Mouse (Mus musculus): ENCODE measurements around the gene Ifi35. TPM values are rescaled to one million over a fixed set of nuclear protein-coding genes. Genes with fewer than 3 reads are reported as not detected.
"Not testable (repeated sequence)": the region's sequence is repeated elsewhere in the genome, so short reads cannot be mapped to it uniquely, and the experiment has no call there.

Gene Ifi35
- polyA plus RNA-seq, 1 experiment from 2014 or later, result 2.3 TPM

- WGBS, result 14% methylated on average over 12 of the region's 12 CpGs
- H3K4me3 ChIP-seq (replicated peaks), result peak within 1 kb of the TSS; percentile 95
- H3K4me1 ChIP-seq (replicated peaks), result peaks cover 62% of the 10 kb centered on the region
- peaks cover 32% of the 10 kb centered on the region for H3K36me3 ChIP-seq
- H3K4me2 ChIP-seq (replicated peaks), result peak within 1 kb of the TSS; percentile 82
- H3K27me3 ChIP-seq, result no peaks in the 10 kb centered on the region
- H3K9ac ChIP-seq (replicated peaks), result peak within 1 kb of the TSS; percentile 95
- no peak for ATAC-seq
- H3K9me3 ChIP-seq, result no peaks in the 10 kb centered on the region
- H3K27ac ChIP-seq, result peak within 1 kb of the TSS; percentile 94
Observed at GRCm38 (mm10) chr11:101464211-101465100, 16.2 kb downstream of the Ifi35 start, which contains the start of gene Rnd2. TSS of gene Rnd2 (plus strand) at chr11:101464999.

DNA sequence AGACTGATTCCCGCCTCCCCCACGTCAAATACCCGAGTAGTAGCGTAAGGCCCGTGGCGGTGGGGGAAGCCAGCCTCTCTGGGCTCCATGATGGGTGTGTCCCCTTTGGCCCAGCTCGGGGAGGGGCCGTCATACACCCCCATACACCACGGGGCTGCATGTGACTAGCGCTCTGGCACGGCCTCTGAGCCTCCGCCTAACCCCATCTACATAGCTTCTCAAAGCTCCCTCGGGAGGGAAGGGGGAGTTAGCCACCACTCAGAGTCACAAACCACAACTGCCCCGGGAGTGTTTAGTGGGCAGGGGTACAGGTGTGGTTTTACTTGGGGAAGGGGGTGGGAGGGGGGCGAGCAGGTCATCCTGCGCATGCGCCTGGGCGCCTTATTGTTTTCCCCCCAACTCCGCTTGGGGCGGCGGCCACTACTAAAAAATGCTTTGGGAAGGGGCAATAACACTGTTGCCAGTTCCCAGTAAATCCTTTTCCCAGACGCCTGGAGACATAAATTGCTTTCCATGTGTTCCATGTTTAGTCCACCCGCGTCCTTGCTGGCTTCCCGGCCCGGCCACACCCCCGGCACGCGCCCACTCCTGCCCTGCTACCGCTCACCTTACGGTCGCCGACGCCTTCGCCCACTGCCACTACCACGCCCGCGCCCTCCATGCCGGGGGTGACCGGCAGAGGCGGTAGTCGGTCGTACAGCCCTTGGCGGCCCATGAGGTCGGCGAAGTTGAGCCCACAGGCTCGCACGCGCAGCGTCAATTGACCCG lies 17.1 kb downstream of the Ifi35 start:
- H3K27ac ChIP-seq, result peak overlapping the region; percentile 94
- H3K4me1 ChIP-seq (replicated peaks), result peaks cover 65% of the 10 kb centered on the region
- peak overlapping the region; percentile 95 for H3K9ac ChIP-seq (replicated peaks)
- H3K36me3 ChIP-seq, result peaks cover 24% of the 10 kb centered on the region
- H3K4me2 ChIP-seq (replicated peaks), result peak overlapping the region; percentile 82
- H3K4me3 ChIP-seq (replicated peaks), result peak overlapping the region; percentile 95
- no peaks in the 10 kb centered on the region for H3K9me3 ChIP-seq
- WGBS, result 2% methylated on average over 51 of the region's 51 CpGs
- ATAC-seq, result peak; percentile 38
- H3K27me3 ChIP-seq, result no peaks in the 10 kb centered on the region

DNA sequence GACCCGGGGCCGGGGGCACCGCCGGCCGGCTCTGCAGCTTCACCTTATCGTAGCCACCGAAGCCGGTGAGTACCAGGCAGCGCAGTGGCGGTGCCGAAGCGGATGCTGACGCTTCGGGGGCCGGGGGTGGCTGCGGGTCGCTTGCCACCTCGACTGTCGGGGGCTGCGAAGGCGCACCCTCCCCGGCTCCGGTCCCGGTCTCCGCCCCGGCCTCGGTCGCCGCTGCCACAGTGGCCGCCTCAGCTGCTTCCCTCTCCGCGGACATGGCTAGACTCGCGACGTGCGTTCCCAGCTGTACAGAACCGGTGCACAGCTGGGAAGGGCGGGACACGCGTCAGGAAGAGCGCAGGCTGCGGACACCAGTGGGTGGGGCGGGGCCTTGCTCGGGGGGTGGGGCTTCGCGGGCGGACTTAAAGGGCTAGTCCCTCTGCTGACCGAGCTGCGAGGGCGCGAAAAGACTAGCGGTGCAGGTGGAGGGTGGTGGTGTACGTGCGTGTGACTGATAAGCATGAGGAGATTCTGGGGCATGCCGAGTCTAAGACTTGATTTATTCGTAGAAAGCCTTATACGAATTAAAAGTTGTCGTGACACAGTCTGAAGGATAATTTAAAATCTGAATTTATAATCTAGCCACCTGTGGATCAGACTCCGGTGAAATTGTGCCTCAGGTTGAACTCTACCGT lies 17.8 kb downstream of the Ifi35 start, which contains the start of gene Vat1:
Gene Vat1 (minus strand): TSS at position 362 of the 683 bp plus-strand sequence.
- Histone ChIP-seq H3K4me3 (replicated peaks) (peak within 1 kb of the TSS; percentile 95), H3K27me3 (no peaks in the 10 kb centered on the region), H3K27ac (peak within 1 kb of the TSS; percentile 94), H3K9me3 (no peaks in the 10 kb centered on the region), H3K4me2 (replicated peaks) (peak within 1 kb of the TSS; percentile 82), H3K9ac (replicated peaks) (peak within 1 kb of the TSS; percentile 95), H3K36me3 (peaks cover 22% of the 10 kb centered on the region), H3K4me1 (replicated peaks) (peaks cover 72% of the 10 kb centered on the region)
- WGBS, result 1% methylated on average over 60 of the region's 60 CpGs
- ATAC-seq, result peak; percentile 60

DNA sequence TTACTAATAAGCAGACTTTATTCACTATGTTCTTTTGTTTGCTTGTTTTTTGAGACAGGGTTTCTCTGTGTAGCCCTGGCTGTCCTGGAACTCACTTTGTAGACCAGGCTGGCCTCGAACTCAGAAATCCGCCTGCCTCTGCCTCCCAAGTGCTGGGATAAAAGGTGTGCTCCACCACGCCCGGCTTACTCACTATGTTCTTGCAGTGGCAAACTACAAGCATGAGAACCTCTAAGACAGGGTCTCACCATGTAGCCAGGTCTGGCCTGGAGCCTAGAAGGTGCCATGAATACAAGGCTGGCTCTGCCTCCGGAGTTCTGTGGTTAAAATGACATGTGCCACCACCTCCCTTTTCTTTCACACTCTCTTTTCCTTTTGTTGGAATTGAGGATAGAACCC lies 18.3 kb downstream of the Ifi35 start:
- H3K4me2 ChIP-seq (replicated peaks), result peak overlapping the region; percentile 82
- peak overlapping the region; percentile 94; the same call in 1 of the 2 replicates for H3K27ac ChIP-seq
- H3K4me1 ChIP-seq (replicated peaks), result peaks cover 78% of the 10 kb centered on the region
- peak overlapping the region; percentile 95; the same call in 1 of the 2 replicates for H3K9ac ChIP-seq (replicated peaks)
- 52% methylated on average over 5 of the region's 5 CpGs for WGBS
- not testable (repeated sequence) for H3K27me3 ChIP-seq, H3K9me3 ChIP-seq, ATAC-seq
- peaks cover 22% of the 10 kb centered on the region for H3K36me3 ChIP-seq
- H3K4me3 ChIP-seq (replicated peaks), result peak overlapping the region; percentile 95

GRCm38 (mm10) chr11:101467477-101468262 lies 19.5 kb downstream of the Ifi35 start:
- peak overlapping the region; percentile 79 for H3K4me3 ChIP-seq (replicated peaks)
- peaks cover 17% of the 10 kb centered on the region for H3K36me3 ChIP-seq
- H3K9me3 ChIP-seq, result no peaks in the 10 kb centered on the region
- WGBS, result 1% methylated on average over 51 of the region's 54 CpGs
- H3K4me1 ChIP-seq (replicated peaks), result peaks cover 80% of the 10 kb centered on the region
- H3K27me3 ChIP-seq, result no peaks in the 10 kb centered on the region
- peak overlapping the region; percentile 89 for H3K9ac ChIP-seq (replicated peaks)
- peak overlapping the region; percentile 90 for H3K27ac ChIP-seq
- peak overlapping the region; percentile 82 for H3K4me2 ChIP-seq (replicated peaks)
- peak; percentile 51 for ATAC-seq

DNA sequence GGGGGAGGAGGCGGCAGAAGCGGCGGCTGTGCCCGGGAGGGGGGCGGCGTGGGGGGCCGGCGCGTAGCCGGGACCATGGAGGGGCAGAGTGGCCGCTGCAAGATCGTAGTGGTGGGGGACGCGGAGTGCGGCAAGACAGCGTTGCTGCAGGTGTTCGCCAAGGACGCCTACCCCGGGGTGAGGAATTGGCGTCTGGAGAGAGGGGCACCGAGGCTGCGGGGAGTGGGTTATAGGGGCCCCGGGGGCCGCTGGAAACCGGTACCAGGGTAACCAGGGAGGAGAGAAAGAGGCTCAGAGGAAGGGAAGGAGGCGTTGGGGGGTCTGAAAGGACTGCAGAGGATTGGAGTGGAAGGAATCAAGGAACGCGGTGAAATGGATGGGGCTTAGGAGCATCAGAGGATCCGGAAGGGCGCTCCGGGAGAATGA lies 20.1 kb downstream of the Ifi35 start:
- H3K9me3 ChIP-seq, result no peaks in the 10 kb centered on the region
- H3K36me3 ChIP-seq, result peaks cover 17% of the 10 kb centered on the region
- peak overlapping the region; percentile 82 for H3K4me2 ChIP-seq (replicated peaks)
- H3K27ac ChIP-seq, result peak overlapping the region; percentile 90
- under 1% methylated on average over 29 of the region's 31 CpGs for WGBS
- no peaks in the 10 kb centered on the region for H3K27me3 ChIP-seq
- H3K4me1 ChIP-seq (replicated peaks), result peaks cover 77% of the 10 kb centered on the region
- ATAC-seq, result peak; percentile 44
- peak overlapping the region; percentile 79 for H3K4me3 ChIP-seq (replicated peaks)
- H3K9ac ChIP-seq (replicated peaks), result peak overlapping the region; percentile 89

DNA sequence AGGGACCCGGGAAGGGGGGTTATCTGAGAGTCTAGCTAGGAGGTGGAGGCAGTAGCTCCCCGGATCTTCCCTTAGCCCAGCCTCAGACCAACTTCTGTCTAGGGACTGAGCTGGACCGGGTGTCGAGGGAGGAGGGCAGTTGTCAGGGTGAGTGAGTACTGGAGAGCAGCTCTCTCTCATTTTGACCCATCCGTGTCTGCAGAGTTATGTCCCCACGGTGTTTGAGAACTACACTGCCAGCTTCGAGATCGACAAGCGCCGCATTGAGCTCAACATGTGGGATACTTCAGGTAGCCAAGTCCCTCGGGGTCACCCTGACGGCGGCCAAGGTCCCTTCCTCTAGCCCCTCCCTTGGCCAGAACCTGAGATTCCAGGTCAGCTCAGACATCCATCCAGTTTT lies 20.5 kb downstream of the Ifi35 start:
- peak overlapping the region; percentile 89 for H3K9ac ChIP-seq (replicated peaks)
- peak overlapping the region; percentile 82 for H3K4me2 ChIP-seq (replicated peaks)
- peak overlapping the region; percentile 79 for H3K4me3 ChIP-seq (replicated peaks)
- no peaks in the 10 kb centered on the region for H3K9me3 ChIP-seq
- no peaks in the 10 kb centered on the region for H3K27me3 ChIP-seq
- peaks cover 72% of the 10 kb centered on the region for H3K4me1 ChIP-seq (replicated peaks)
- ATAC-seq, result 0 out of 2 replicates have a peak, but pooled peaks have one; percentile 14
- 3% methylated on average over 13 of the region's 13 CpGs for WGBS
- peaks cover 17% of the 10 kb centered on the region for H3K36me3 ChIP-seq
- H3K27ac ChIP-seq, result peak overlapping the region; percentile 90

DNA sequence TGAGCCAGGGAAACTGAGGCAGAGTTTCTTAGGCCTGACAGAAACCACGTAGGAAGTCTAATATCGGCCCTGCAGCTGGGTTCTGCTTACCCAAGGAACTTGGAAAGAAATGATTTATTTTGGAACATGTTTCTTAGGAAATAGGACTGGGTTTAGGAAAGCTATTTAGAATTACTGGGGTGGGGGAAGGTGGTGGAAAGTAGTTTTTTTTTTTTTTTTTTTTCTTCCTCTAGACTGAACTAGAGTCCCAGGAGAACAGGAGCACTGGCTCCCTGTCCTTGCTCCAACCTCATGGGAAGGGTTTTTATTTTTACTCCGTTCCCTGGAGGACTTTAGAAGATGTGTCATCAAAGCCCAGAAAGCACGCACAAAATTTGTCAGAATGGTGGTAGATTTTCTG lies 20.9 kb downstream of the Ifi35 start:
- H3K4me2 ChIP-seq (replicated peaks), result peak overlapping the region; percentile 82
- H3K27ac ChIP-seq, result peak overlapping the region; percentile 90
- H3K4me3 ChIP-seq (replicated peaks), result peak overlapping the region; percentile 79
- ATAC-seq, result no peak
- WGBS, result 74% methylated on average over 4 of the region's 4 CpGs
- H3K36me3 ChIP-seq, result peaks cover 17% of the 10 kb centered on the region
- H3K9me3 ChIP-seq, result no peaks in the 10 kb centered on the region
- H3K4me1 ChIP-seq (replicated peaks), result peaks cover 70% of the 10 kb centered on the region
- peak overlapping the region; percentile 89 for H3K9ac ChIP-seq (replicated peaks)
- no peaks in the 10 kb centered on the region for H3K27me3 ChIP-seq

GRCm38 (mm10) chr11:101470206-101470605 lies 22.0 kb downstream of the Ifi35 start:
- H3K9ac ChIP-seq (replicated peaks), result peak overlapping the region; percentile 39; the same call in 1 of the 2 replicates
- H3K9me3 ChIP-seq, result no peaks in the 10 kb centered on the region
- WGBS, result 10% methylated on average over 7 of the region's 7 CpGs
- H3K27me3 ChIP-seq, result no peaks in the 10 kb centered on the region
- ATAC-seq, result no peak
- H3K4me2 ChIP-seq (replicated peaks), result peak overlapping the region; percentile 39
- H3K27ac ChIP-seq, result peak overlapping the region; percentile 9; the same call in 1 of the 2 replicates
- peaks cover 64% of the 10 kb centered on the region for H3K4me1 ChIP-seq (replicated peaks)
- peak overlapping the region; percentile 18 for H3K4me3 ChIP-seq (replicated peaks)
- H3K36me3 ChIP-seq, result peaks cover 17% of the 10 kb centered on the region

- Histone ChIP-seq H3K36me3 (peaks cover 17% of the 10 kb centered on the region), H3K9me3 (no peaks in the 10 kb centered on the region), H3K4me2 (replicated peaks) (no peak overlapping the region; the same call in 1 of the 2 replicates), H3K27ac (0 out of 2 replicates have a peak overlapping the region, but pooled peaks have one; percentile 35), H3K9ac (replicated peaks) (0 out of 2 replicates have a peak overlapping the region, but pooled peaks have one; percentile 19), H3K4me1 (replicated peaks) (peaks cover 56% of the 10 kb centered on the region), H3K27me3 (no peaks in the 10 kb centered on the region), H3K4me3 (replicated peaks) (no peak overlapping the region)
- WGBS, result 70% methylated on average over 3 of the region's 3 CpGs
- no peak for ATAC-seq
Observed at GRCm38 (mm10) chr11:101471926-101472325, 23.7 kb downstream of the Ifi35 start.
